In genomic region chr3:62078511-62078910, GRCm38 (mm10) we compare ENCODE assay signal across 17 mouse cellular contexts.
"Had no signal": no experiment of that assay in that cellular context is flagged by ENCODE, and none has a peak within 500 bp of the region (broad histone marks: within the 10 kb centered on the region; RNA-seq: fewer than 3 reads in every experiment).

No protein-coding gene starts in this region.

- H3K4me3 ChIP-seq: limb, embryonic 10.5 days; limb, embryonic 13.5 days; liver, embryonic 12.5 days; liver, embryonic 15.5 days; midbrain, embryonic 12.5 days; midbrain, embryonic 15.5 days; neural tube, embryonic 12.5 days; neural tube, embryonic 15.5 days had no signal

- H3K36me3 ChIP-seq: limb, embryonic 10.5 days; limb, embryonic 13.5 days; liver, embryonic 12.5 days; liver, embryonic 15.5 days; midbrain, embryonic 12.5 days; midbrain, embryonic 15.5 days; neural tube, embryonic 12.5 days; neural tube, embryonic 15.5 days had no signal

- H3K27me3 ChIP-seq: limb, embryonic 13.5 days; liver, embryonic 12.5 days; liver, embryonic 15.5 days; midbrain, embryonic 12.5 days; midbrain, embryonic 15.5 days; neural tube, embryonic 12.5 days; neural tube, embryonic 15.5 days had no signal

- ATAC-seq: liver, embryonic 12.5 days; midbrain, embryonic 15.5 days had no signal

- H3K4me2 ChIP-seq: limb, embryonic 13.5 days; liver, embryonic 12.5 days; liver, embryonic 15.5 days; midbrain, embryonic 12.5 days; midbrain, embryonic 15.5 days; neural tube, embryonic 12.5 days; neural tube, embryonic 15.5 days had no signal

- H3K9me3 ChIP-seq: limb, embryonic 10.5 days; limb, embryonic 13.5 days; liver, embryonic 12.5 days; liver, embryonic 15.5 days; midbrain, embryonic 12.5 days; midbrain, embryonic 15.5 days; neural tube, embryonic 12.5 days; neural tube, embryonic 15.5 days had no signal

- H3K9ac ChIP-seq: limb, embryonic 13.5 days; liver, embryonic 12.5 days; liver, embryonic 15.5 days; midbrain, embryonic 12.5 days; midbrain, embryonic 15.5 days; neural tube, embryonic 12.5 days; neural tube, embryonic 15.5 days had no signal

- DNase-seq: kidney, adult 9 months; kidney, postnatal 14 days; kidney, postnatal 4 days; liver; lung, adult 18-20 months; right cerebral cortex, postnatal 25 days; thymus, adult 18-20 months; thymus, postnatal 36 days had no signal

- H3K27ac ChIP-seq: limb, embryonic 10.5 days; limb, embryonic 13.5 days; liver, embryonic 12.5 days; liver, embryonic 15.5 days; macrophage; midbrain, embryonic 12.5 days; midbrain, embryonic 15.5 days; neural tube, embryonic 12.5 days; neural tube, embryonic 15.5 days had no signal

- H3K4me1 ChIP-seq: limb, embryonic 10.5 days; limb, embryonic 13.5 days; liver, embryonic 12.5 days; liver, embryonic 15.5 days; midbrain, embryonic 12.5 days; midbrain, embryonic 15.5 days; neural tube, embryonic 12.5 days; neural tube, embryonic 15.5 days had no signal
